Mouse (Mus musculus) heart, adult 2 months (tissue): ENCODE results near the gene Plaa. TPM values are rescaled to one million over a fixed set of nuclear protein-coding genes. Genes with fewer than 3 reads are reported as not detected.

Experiments used
- DNase-seq, 2 experiments: peaks; one replicate each; pipeline ENCODE4 v3.0.0; 2021
- H3K27ac ChIP-seq: fragments of 200-600 bp; 2 replicates; pipeline ENCODE4 v1.8.1; 2022
- H3K27me3 ChIP-seq: fragments of 200-500 bp; 2 replicates; pipeline ENCODE4 v1.6.1; 2012; ENCODE audit warnings: mild to moderate bottlenecking, low read length, inconsistent platforms, mixed read lengths; ENCODE audit not compliant: control insufficient read depth, insufficient read depth
- H3K36me3 ChIP-seq: fragments of 200-500 bp; 2 replicates; pipeline ENCODE4 v1.6.1; 2012; ENCODE audit warnings: low read length, inconsistent platforms; ENCODE audit not compliant: control insufficient read depth, insufficient read depth
- H3K4me1 ChIP-seq: fragments of 200-500 bp; 2 replicates; pipeline ENCODE4 v1.6.1; 2011; ENCODE audit warnings: low read length; ENCODE audit not compliant: control insufficient read depth, insufficient read depth
- H3K4me3 ChIP-seq: fragments of 200-600 bp; 2 replicates; pipeline ENCODE4 v1.8.1; 2022
- H3K79me2 ChIP-seq: fragments of 200-500 bp; replicated peaks from 2 replicates; pipeline ENCODE4 v1.6.1; 2012; ENCODE audit warnings: mild to moderate bottlenecking, inconsistent platforms, low read length, moderate library complexity, mixed read lengths; ENCODE audit not compliant: control insufficient read depth, insufficient read depth
- H3K9ac ChIP-seq: fragments of 200-500 bp; 2 replicates; pipeline ENCODE4 v1.6.1; 2012; ENCODE audit warnings: low read depth, mild to moderate bottlenecking, control low read depth, inconsistent platforms, low read length, mixed read lengths
- CTCF ChIP-seq: fragments of 200-600 bp; IDR thresholded peaks from 2 replicates; pipeline ENCODE4 v1.8.1; 2022; ENCODE audit warnings: antibody characterized with exemption, mild to moderate bottlenecking, moderate library complexity
- EP300 ChIP-seq: fragments of 200-500 bp; IDR thresholded peaks from 2 replicates; pipeline ENCODE4 v1.6.1; 2011; ENCODE audit warnings: low read depth, low read length, control low read depth; ENCODE audit not compliant: insufficient read depth
- POLR2A ChIP-seq: fragments of 200-500 bp; IDR thresholded peaks from 2 replicates; pipeline ENCODE4 v1.6.1; 2011; ENCODE audit warnings: mild to moderate bottlenecking, low read depth, low read length, control low read depth; ENCODE audit not compliant: insufficient read depth
- WGBS: fragments of 180-500 bp; shearing (Covaris S2); methylation state at CpG from one replicate; pipeline ENCODE4 v1.1.7; 2018; 5-methylcytosine and 5-hydroxymethylcytosine counted together
- intact Hi-C: fragments of 180-260 bp; cut with DNase I; formaldehyde crosslinking; loops from one replicate; pipeline ENCODE4 v1.15.1; 2025
- polyA plus RNA-seq: library from polyadenylated mRNA; depleted of rRNA; stranded (reverse); fragments of >200 nt; gene quantifications from 2 replicates; pipeline ENCODE4 v1.2.3, GENCODE M21; 2012
- total RNA-seq, 2 experiments: library from RNA; stranded (reverse); gene quantifications; 2 replicates each; pipeline ENCODE4 v1.2.3; 2021

Plaa gene
- total and polyA plus RNA-seq, 3 experiments: 26.1 to 46.8 (median 39.9) TPM

GRCm38 (mm10) chr4:94560316-94560715, 42.7 kb downstream of the Plaa start:
- no peaks in the 10 kb centered on the region for H3K27me3 ChIP-seq
- no peaks in the 10 kb centered on the region for H3K36me3 ChIP-seq
- no peaks in the 10 kb centered on the region; the same call in none of the 2 replicates for H3K4me1 ChIP-seq
- no peak overlapping the region for H3K9ac ChIP-seq
- no peak overlapping the region for H3K27ac ChIP-seq
- H3K4me3 ChIP-seq: no peak overlapping the region
- H3K79me2 ChIP-seq: no peaks in the 10 kb centered on the region
- intact Hi-C loops: no loop called here
- TF ChIP-seq EP300 (no peak), POLR2A (no peak), CTCF (no peak)
- DNase-seq: no peak
- WGBS: 80% methylated on average over 1 of the region's 1 CpGs

- Histone ChIP-seq H3K27ac (no peak overlapping the region), H3K36me3 (no peaks in the 10 kb centered on the region), H3K27me3 (no peaks in the 10 kb centered on the region), H3K79me2 (no peaks in the 10 kb centered on the region), H3K4me3 (no peak overlapping the region), H3K4me1 (no peaks in the 10 kb centered on the region; the same call in none of the 2 replicates), H3K9ac (no peak overlapping the region)
- TF ChIP-seq POLR2A (no peak), EP300 (no peak), CTCF (no peak)
- DNase-seq: no peak
- 64% methylated on average over 2 of the region's 2 CpGs for WGBS
- intact Hi-C loops: loop anchor here (5.0 kb wide), 1 partner anchor 43 kb away; the partner anchor contains the start of gene Plaa
Measured at GRCm38 (mm10) chr4:94559266-94559665, 43.8 kb downstream of the Plaa start.

- H3K79me2 ChIP-seq: no peaks in the 10 kb centered on the region; the same call in 1 of the 2 replicates
- no peaks in the 10 kb centered on the region for H3K36me3 ChIP-seq
- no peaks in the 10 kb centered on the region for H3K27me3 ChIP-seq
- H3K4me3 ChIP-seq: peak overlapping the region; percentile 88
- H3K27ac ChIP-seq: peak overlapping the region; percentile 75
- 66% methylated on average over 7 of the region's 7 CpGs for WGBS
- intact Hi-C loops: loop anchor here (5.0 kb wide), 1 partner anchor 45 kb away; the partner anchor contains the start of gene Plaa
- H3K4me1 ChIP-seq: no peaks in the 10 kb centered on the region; the same call in none of the 2 replicates
- no peak for DNase-seq
- TF ChIP-seq EP300 (no peak), CTCF (no peak), POLR2A (no peak)
- no peak overlapping the region for H3K9ac ChIP-seq
Measured at GRCm38 (mm10) chr4:94557145-94557544, 45.9 kb downstream of the Plaa start.

- TF ChIP-seq EP300 (peak; percentile 64; the same call in 1 of the 2 replicates), CTCF (no peak), POLR2A (peak; percentile 91)
- 1% methylated on average over 83 of the region's 83 CpGs for WGBS
Measured at GRCm38 (mm10) chr4:94556265-94557054, 46.6 kb downstream of the Plaa start, which contains the start of the genes Gm10306 and Caap1. Gene Gm10306 (plus strand): TSS chr4:94556546. Gene Caap1 (minus strand): TSS chr4:94556796.

GRCm38 (mm10) chr4:94554955-94555494, 48.0 kb downstream of the Plaa start:
- no peak overlapping the region for H3K4me3 ChIP-seq
- H3K27me3 ChIP-seq: no peaks in the 10 kb centered on the region
- DNase-seq: no peak
- no peaks in the 10 kb centered on the region; the same call in none of the 2 replicates for H3K4me1 ChIP-seq
- TF ChIP-seq POLR2A: no peak
- no peak for TF ChIP-seq EP300
- TF ChIP-seq CTCF: no peak
- H3K36me3 ChIP-seq: no peaks in the 10 kb centered on the region
- H3K27ac ChIP-seq: no peak overlapping the region
- intact Hi-C loops: loop anchor here (5.0 kb wide), 1 partner anchor 47 kb away; the partner anchor contains the start of gene Plaa
- WGBS: 90% methylated on average over 5 of the region's 5 CpGs
- no peaks in the 10 kb centered on the region; the same call in 1 of the 2 replicates for H3K79me2 ChIP-seq
- H3K9ac ChIP-seq: no peak overlapping the region

More at GRCm38 (mm10) chr4:94556265-94557054, 46.6 kb downstream of the Plaa start, which contains the start of the genes Gm10306 and Caap1:
- Histone ChIP-seq H3K36me3 (no peaks in the 10 kb centered on the region), H3K27me3 (no peaks in the 10 kb centered on the region), H3K79me2 (no peaks in the 10 kb centered on the region; the same call in 1 of the 2 replicates), H3K4me1 (no peaks in the 10 kb centered on the region; the same call in none of the 2 replicates), H3K27ac (peak within 1 kb of the TSS; percentile 75), H3K9ac (peak within 1 kb of the TSS; percentile 93), H3K4me3 (peak within 1 kb of the TSS; percentile 88)
- intact Hi-C loops: loop anchor here (5.0 kb wide), 1 partner anchor 46 kb away; the partner anchor contains the start of gene Plaa
- peak; percentile 91 to 96 for DNase-seq
